Mouse (Mus musculus): ENCODE measurements at regions not wholly inside any gene's neighbourhood (a gene's known extent, or its start where the extent isn't known, plus 50 kb on each side); places are given as distances from the start of the nearest gene placed in this dataset.

DNA sequence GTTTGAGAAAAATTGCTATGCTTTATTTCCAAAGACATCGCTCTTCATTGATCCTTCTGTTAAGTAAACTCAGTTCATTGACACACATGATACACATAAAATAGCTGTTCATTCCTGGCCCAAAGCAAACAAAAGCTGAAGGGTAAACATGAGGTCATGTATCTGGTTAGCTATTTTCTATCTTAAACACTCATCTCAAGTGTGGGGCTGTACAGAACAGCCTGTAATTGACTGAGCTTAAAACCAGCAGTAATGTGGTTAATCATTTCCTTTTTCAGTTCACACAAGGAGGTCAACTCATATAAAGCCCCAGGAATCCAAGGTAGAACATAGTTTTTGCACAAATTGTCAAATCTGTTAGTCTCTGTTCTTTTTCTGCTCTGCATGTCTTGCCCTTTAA, 94.5 kb downstream of the Cldn17 start:
- DNase-seq, result no peak

GRCm38 (mm10) chr16:88408144-88408543, 98.6 kb downstream of the Cldn17 start:
- no peak for DNase-seq

DNA sequence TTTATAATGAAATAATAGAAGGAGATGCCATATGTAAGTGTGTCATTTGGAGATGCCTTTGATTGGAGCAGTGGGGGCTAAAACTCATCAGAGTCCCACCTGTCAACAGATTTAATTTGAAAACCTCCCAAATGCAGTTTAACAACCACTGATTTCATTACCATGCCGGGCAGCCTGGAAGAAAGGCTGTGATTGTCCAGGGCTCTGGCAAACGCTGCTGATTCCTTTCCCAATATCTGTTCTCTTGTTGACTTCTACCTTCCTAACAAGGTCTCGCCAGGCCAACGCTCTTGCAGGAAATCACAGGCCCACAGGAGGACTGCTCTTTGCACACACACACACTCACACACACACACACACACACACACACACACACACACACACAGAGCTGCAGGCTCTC, 102.4 kb downstream of the Cldn17 start:
- DNase-seq, result no peak

GRCm38 (mm10) chr16:88399881-88400280, 106.9 kb downstream of the Cldn17 start:
- DNase-seq, result no peak

DNA sequence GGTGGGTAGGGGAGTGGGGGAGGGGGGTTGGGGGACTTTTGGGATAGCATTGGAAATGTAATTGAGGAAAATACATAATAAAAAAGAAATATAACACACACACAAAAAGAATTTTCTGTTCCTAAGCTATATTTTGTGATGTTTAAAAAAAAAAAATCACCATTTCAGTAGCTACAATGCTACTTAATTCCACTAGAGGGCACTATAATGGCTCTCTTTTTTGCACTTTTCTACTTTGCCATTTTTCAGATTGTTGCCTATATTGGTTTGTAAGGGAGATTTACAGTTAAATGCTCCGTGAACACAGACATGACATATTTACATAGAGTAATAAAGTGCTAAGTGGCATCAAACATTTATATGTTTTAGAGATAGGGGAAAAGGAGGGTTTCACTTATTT, 102.7 kb upstream of the Grik1 start:
- DNase-seq, result no peak

DNA sequence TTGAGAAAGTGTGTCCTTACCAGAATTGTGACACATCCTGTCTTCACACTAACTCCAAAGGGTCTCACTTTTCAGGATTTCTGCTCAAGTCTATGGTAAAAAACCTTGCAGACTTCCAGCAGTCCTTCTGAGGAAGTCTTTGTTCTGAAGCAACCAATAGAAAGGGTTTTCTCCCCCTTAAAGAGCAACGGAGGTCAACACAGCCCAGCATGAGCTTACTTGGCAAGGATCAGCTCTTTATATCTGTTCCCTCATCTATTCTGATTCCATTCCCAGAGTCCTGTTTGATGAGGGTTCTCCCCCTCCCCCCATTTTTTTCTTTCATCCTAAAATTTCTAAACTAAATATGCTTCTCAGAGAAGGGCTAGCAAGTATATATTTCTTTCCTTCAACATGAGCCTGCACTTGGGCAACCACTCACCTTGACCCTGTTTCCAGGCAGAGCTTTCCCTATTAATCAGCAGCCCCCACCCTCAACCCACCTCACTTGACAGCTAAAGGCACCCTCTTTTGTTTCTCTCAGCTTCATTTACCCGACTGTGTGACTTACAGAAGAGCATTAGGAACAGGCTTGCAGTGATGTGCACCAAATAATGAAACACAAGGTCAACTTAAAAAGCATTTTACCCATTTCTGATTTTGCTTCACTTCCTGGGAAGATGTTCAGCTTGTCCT, 91.7 kb upstream of the Grik1 start:
- no peak for DNase-seq

DNA sequence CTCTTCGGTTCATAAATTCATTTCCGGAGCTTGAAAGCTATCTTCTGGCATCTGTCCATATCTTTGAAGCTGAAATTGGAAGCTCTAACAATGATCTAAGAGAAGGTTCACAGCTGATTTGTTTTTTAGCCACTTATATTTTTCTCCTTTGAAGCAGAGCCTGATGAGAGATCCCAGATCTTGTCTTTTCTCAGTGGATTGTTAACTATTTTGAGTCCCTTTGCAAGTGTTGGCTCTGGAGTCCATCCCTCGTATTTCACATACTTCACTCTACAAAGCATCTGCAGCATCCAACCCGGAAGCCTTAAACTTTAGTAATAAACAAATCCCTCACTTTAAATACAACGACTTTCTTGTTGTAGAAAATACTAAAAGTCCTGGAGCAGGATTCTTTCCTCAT, 85.6 kb upstream of the Grik1 start:
- DNase-seq, result no peak

DNA sequence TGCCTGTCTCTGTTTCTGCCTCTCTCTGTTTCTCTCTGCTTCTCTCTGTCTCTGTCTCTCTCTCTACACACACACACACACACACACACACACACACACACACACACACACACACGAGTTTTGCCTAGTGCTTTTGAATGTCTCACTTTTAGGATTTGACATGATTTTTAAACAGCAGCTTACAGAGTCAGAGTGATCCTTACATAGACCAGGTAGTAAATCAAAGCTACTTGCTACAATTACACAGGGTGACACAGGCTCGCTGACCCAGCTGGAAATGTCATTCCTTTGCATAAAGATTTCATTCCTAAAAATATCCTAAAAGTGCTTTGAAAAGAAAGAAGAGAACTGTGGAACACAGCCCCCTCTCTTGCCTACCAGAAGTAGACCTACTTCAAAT, 84.5 kb upstream of the Grik1 start:
- no peak for DNase-seq

- peak; percentile 74 for DNase-seq
Measured at GRCm38 (mm10) chr16:88372034-88372433, 82.0 kb upstream of the Grik1 start.

- DNase-seq, result no peak
Measured at GRCm38 (mm10) chr16:88368146-88368545, 78.1 kb upstream of the Grik1 start.

GRCm38 (mm10) chr16:88367162-88367561, 77.1 kb upstream of the Grik1 start:
- DNase-seq, result no peak

- DNase-seq, result peak; percentile 8
Measured at GRCm38 (mm10) chr16:88360081-88360480, 70.0 kb upstream of the Grik1 start.
